Mouse (Mus musculus): ENCODE measurements around the gene Abo. TPM values are rescaled to one million over a fixed set of nuclear protein-coding genes. Genes with fewer than 3 reads are reported as not detected.

The Abo gene
- not detected in 2 replicates for polyA plus RNA-seq (2015; fragmentation: Nextera tagmentation; extraction: Ambion mirVana)

DNA sequence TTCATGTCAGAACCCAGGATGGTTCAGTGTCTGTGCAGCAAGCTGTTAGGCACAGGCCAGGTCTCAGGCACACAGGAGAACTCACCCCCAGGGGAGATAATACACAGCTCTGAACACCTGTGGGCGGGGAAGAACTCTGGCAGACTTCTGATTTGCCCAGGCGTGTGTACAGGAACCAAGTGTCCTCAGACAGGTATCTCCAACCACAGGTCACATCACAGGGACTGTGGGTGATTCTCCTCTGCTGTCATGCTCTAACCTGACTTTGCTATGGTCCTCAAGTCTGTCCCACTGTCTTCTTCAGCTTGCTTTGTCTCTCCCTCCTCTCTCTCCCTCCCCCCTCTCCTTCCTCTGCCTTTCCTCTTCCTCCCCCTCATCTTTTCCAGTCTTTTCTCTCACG lies at the start of gene Abo:
TSS of gene Abo (minus strand) at position 101 of the 400 bp plus-strand sequence.
- WGBS (ENCODE audit: insufficient replicate concordance) = 33% methylated on average over 3 of the region's 3 CpGs
- H3K27ac ChIP-seq (ENCODE audit: low read length) = no peak within 1 kb of the TSS
- no peaks in the 10 kb centered on the region for H3K27me3 ChIP-seq (ENCODE audit: control insufficient read depth, insufficient read depth, low read depth, low read length)
- H3K4me1 ChIP-seq (ENCODE audit: control insufficient read depth, low read depth, low read length) = no peaks in the 10 kb centered on the region
- no peak within 1 kb of the TSS for H3K4me2 ChIP-seq (ENCODE audit: low read depth, low read length)
- H3K9me3 ChIP-seq (replicated peaks; ENCODE audit: control insufficient read depth, low read length) = no peaks in the 10 kb centered on the region
- ATAC-seq (ENCODE audit: low read depth) = no peak
- H3K4me3 ChIP-seq (ENCODE audit: low read depth, low read length) = no peak within 1 kb of the TSS
- H3K36me3 ChIP-seq (ENCODE audit: control insufficient read depth, insufficient read depth) = no peaks in the 10 kb centered on the region
- H3K9ac ChIP-seq (ENCODE audit: low read depth, low read length) = no peak within 1 kb of the TSS

DNA sequence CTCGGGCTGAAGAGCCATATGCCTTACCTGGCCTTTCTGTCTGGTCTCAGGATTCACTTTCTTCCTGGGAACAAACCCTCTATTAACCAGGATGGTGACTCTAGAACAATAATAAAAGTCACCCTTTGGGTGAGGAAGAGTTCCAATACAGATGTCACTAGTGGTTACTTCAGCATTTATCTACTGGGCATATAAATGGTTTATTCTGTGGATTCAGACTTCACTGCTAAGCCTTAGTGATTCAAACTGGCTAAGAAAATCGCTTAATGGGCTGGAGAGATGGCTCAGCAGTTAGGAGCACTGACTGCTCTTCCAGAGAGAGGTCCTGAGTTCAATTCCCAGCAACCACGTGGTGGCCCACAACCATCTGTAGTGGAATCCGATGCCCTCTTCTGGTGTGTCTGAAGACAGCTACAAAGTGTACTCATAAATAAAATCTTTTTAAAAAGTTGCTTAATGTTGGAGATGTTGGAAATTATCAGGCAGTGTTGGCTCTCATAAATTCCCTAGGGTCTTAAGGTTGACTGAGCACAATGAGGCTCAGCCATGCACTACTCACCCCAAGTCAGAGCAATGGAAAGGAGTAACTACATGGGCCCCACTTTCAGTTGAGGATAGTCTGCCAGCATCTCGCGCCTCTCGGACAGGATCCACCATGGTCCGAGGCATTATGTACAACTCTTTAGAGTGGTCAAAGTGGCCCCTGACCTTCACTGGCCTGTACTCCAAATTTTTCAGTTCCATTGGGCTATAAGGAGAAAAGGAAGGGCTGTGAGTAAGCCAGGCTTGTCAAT lies 49.6 kb upstream of the Abo start:
- 51% methylated on average over 8 of the region's 8 CpGs for WGBS (ENCODE audit: insufficient replicate concordance)
- Histone ChIP-seq H3K4me1 (ENCODE audit: control insufficient read depth, low read depth, low read length) (peaks cover 37% of the 10 kb centered on the region), H3K36me3 (ENCODE audit: control insufficient read depth, insufficient read depth) (peaks cover 35% of the 10 kb centered on the region), H3K27ac (ENCODE audit: low read length) (no peak overlapping the region), H3K9ac (ENCODE audit: low read depth, low read length) (no peak overlapping the region), H3K4me2 (ENCODE audit: low read depth, low read length) (peak overlapping the region; percentile 94; the same call in 1 of the 2 replicates), H3K4me3 (ENCODE audit: low read depth, low read length) (no peak overlapping the region), H3K9me3 (replicated peaks; ENCODE audit: control insufficient read depth, low read length) (no peaks in the 10 kb centered on the region), H3K27me3 (ENCODE audit: control insufficient read depth, insufficient read depth, low read depth, low read length) (no peaks in the 10 kb centered on the region)
- no peak for ATAC-seq (ENCODE audit: low read depth)

DNA sequence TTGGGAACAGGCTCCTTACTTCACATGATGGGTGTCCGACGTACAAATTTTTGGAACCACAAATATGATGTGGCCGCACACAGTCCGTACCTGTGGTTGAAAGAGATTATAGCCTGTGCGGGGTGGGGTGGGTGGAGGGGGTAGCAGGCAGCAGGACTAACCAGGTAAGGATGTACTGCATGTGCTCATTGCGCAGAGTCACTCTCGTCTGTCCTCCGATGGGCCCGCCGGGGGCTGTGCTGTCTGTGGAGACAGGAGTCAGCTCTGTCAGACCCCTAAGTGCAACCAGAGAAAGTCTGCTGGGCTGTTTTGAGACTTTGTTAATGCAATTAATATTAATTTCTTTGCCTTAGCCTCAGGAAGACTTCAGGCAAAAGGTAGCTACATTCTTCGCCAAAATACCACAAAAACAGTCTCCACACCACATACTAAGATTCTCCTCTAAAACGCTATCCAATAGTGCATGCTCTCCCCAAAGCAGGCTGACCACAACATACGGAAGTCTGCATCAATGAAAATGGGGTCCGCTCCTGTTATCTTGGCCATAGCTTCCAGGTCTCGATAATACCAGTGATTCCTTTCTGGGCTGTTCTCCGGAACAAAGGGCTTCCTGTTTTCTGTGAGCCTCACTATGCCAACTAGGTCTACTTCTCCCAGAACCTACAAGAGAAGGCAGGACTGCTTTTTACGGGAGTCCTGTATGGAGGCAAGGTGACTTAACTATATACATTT lies 48.8 kb upstream of the Abo start:
- Histone ChIP-seq H3K4me2 (ENCODE audit: low read depth, low read length) (no peak overlapping the region), H3K27ac (ENCODE audit: low read length) (no peak overlapping the region), H3K36me3 (ENCODE audit: control insufficient read depth, insufficient read depth) (peaks cover 28% of the 10 kb centered on the region), H3K27me3 (ENCODE audit: control insufficient read depth, insufficient read depth, low read depth, low read length) (no peaks in the 10 kb centered on the region), H3K9me3 (replicated peaks; ENCODE audit: control insufficient read depth, low read length) (no peaks in the 10 kb centered on the region), H3K4me3 (ENCODE audit: low read depth, low read length) (no peak overlapping the region), H3K4me1 (ENCODE audit: control insufficient read depth, low read depth, low read length) (peaks cover 43% of the 10 kb centered on the region), H3K9ac (ENCODE audit: low read depth, low read length) (no peak overlapping the region)
- no peak for ATAC-seq (ENCODE audit: low read depth)
- 53% methylated on average over 17 of the region's 17 CpGs for WGBS (ENCODE audit: insufficient replicate concordance)

DNA sequence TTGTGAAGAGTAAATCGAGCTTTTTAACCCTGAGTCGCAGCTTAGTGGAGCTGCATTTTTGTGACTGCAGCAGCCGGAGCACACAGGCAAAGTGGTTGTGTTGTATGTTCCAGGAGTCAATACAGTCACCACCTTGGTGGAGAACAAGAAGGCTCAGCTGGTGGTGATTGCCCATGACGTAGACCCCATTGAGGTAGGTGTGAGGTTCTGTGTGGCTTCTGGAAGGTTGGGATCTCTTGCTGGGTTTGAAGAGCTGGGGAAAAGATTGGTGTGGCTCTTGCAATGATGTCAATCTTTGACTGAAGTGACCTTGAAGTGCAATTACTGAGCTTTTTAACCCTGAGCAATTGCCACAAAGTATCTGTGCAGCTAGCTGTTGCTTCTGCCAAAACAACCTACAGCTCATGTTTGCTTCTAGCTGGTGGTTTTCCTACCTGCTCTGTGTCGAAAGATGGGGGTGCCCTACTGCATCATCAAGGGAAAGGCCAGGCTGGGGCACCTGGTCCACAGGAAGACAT lies 47.5 kb upstream of the Abo start:
- Histone ChIP-seq H3K4me1 (ENCODE audit: control insufficient read depth, low read depth, low read length) (peaks cover 46% of the 10 kb centered on the region), H3K9me3 (replicated peaks; ENCODE audit: control insufficient read depth, low read length) (no peaks in the 10 kb centered on the region), H3K4me3 (ENCODE audit: low read depth, low read length) (peak overlapping the region; percentile 69), H3K27ac (ENCODE audit: low read length) (no peak overlapping the region), H3K36me3 (ENCODE audit: control insufficient read depth, insufficient read depth) (peaks cover 36% of the 10 kb centered on the region), H3K4me2 (ENCODE audit: low read depth, low read length) (peak overlapping the region; percentile 74), H3K27me3 (ENCODE audit: control insufficient read depth, insufficient read depth, low read depth, low read length) (no peaks in the 10 kb centered on the region), H3K9ac (ENCODE audit: low read depth, low read length) (peak overlapping the region; percentile 85)
- 42% methylated on average over 5 of the region's 5 CpGs for WGBS (ENCODE audit: insufficient replicate concordance)
- ATAC-seq (ENCODE audit: low read depth) = no peak

DNA sequence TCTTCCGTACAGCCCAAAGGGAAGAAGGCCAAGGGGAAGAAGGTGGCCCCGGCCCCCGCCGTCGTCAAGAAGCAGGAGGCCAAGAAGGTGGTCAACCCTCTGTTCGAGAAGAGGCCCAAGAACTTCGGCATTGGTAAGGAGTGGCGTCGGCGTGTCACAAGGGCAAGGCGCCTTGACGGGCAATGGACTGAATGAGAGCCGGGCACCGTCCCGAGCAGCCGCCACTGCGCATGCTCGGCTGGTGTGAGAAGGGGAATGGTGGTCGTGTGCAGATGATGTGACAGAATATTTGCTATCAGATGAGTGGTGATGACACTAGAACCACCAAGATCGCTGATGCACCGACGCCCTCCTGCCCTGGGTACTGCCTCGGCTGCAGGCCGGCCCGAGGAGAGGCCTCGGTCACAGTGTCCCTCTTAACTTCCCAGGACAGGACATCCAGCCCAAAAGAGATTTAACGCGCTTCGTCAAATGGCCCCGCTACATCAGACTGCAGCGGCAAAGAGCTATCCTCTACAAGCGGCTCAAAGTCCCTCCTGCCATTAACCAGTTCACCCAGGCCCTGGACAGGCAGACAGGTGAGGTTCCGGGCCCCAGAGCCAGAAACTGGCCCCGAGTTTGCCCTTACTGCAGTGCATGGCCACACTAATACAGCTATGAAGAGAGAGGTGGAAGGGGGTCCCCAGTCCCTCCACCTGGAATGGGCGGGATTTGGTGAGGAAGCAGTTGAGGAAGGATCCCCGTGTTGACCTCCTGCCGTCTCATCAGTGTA lies 46.4 kb upstream of the Abo start:
- Histone ChIP-seq H3K9me3 (replicated peaks; ENCODE audit: control insufficient read depth, low read length) (no peaks in the 10 kb centered on the region), H3K4me1 (ENCODE audit: control insufficient read depth, low read depth, low read length) (peaks cover 39% of the 10 kb centered on the region), H3K27me3 (ENCODE audit: control insufficient read depth, insufficient read depth, low read depth, low read length) (no peaks in the 10 kb centered on the region), H3K27ac (ENCODE audit: low read length) (peak overlapping the region; percentile 73), H3K9ac (ENCODE audit: low read depth, low read length) (peak overlapping the region; percentile 85), H3K4me3 (ENCODE audit: low read depth, low read length) (peak overlapping the region; percentile 69), H3K36me3 (ENCODE audit: control insufficient read depth, insufficient read depth) (peaks cover 41% of the 10 kb centered on the region), H3K4me2 (ENCODE audit: low read depth, low read length) (peak overlapping the region; percentile 74)
- peak; percentile 22 for ATAC-seq (ENCODE audit: low read depth)
- under 1% methylated on average over 37 of the region's 37 CpGs for WGBS (ENCODE audit: insufficient replicate concordance)

DNA sequence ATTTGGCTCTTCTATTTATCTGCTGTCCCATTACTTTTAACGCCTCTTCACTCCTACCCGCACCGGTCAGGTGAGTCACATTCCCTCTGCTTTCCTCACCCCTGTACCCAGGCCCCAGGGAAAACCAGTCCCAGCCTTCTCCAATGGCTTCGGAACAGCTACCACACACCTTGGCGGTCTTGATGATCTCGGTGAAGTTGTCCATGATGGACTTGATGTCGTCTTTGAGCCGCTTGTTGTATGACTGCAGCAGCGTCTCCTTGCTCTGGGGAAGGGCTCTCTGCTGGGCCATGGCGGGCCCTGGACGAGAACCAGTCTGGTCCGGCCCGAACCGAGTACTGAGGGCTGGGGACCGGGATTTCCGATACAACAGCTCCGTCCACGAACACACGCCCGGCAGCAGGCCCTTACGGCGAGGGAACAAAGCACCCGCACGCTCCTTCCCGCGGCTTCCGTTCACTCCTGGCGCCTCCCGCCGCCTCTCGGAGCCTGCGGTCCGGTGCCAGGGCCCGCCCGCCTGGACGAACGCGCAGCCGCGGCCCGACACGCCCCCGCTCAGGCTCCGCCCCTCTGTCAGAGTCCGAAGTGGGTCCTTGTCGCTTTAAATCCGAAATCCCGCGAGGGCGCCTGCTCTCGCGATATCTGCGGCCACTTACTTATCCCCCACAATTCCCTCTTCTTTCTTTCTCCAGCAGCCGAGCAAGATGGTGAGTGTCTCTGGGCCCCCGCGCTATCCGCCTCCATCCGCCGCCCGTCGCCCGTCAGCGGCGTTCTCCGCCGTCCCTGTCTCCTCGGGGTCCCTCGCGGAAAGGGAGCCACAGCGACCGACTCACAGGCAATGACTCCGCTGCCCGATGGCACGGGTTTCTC lies 45.6 kb upstream of the Abo start, which contains the start of the genes Med22 and Rpl7a:
TSS of gene Med22 (minus strand) at position 554 of the 870 bp plus-strand sequence.
TSS of gene Rpl7a (plus strand) at position 641 of the 870 bp plus-strand sequence.
- Histone ChIP-seq H3K9ac (ENCODE audit: low read depth, low read length) (peak within 1 kb of the TSS; percentile 85), H3K4me1 (ENCODE audit: control insufficient read depth, low read depth, low read length) (peaks cover 34% of the 10 kb centered on the region), H3K4me3 (ENCODE audit: low read depth, low read length) (peak within 1 kb of the TSS; percentile 69), H3K36me3 (ENCODE audit: control insufficient read depth, insufficient read depth) (peaks cover 44% of the 10 kb centered on the region), H3K9me3 (replicated peaks; ENCODE audit: control insufficient read depth, low read length) (no peaks in the 10 kb centered on the region), H3K4me2 (ENCODE audit: low read depth, low read length) (peak within 1 kb of the TSS; percentile 75), H3K27me3 (ENCODE audit: control insufficient read depth, insufficient read depth, low read depth, low read length) (no peaks in the 10 kb centered on the region), H3K27ac (ENCODE audit: low read length) (peak within 1 kb of the TSS; percentile 89)
- WGBS (ENCODE audit: insufficient replicate concordance) = under 1% methylated on average over 74 of the region's 74 CpGs
- ATAC-seq (ENCODE audit: low read depth) = peak; percentile 95

DNA sequence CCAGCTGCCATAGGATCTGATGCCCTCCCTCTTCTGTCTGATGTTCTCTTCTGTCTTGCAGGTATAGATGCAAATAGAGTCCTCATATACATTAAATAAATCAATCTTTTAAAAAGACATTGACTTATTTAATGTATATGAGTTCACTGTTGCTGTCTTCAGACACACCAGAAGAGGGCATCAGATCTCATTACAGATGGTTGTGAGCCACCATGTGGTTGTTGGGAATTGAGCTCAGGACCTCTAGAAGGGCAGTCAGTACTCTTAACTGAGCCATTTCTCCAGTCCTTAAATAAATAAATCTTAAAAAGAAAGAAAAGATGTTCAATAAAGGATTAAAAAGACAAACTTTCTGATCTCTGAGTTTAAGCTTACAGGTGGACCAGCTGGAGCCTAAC lies 44.6 kb upstream of the Abo start:
- peaks cover 27% of the 10 kb centered on the region for H3K4me1 ChIP-seq (ENCODE audit: control insufficient read depth, low read depth, low read length)
- no peak for ATAC-seq (ENCODE audit: low read depth)
- H3K27ac ChIP-seq (ENCODE audit: low read length) = peak overlapping the region; percentile 89; the same call in 1 of the 2 replicates
- H3K9me3 ChIP-seq (replicated peaks; ENCODE audit: control insufficient read depth, low read length) = no peaks in the 10 kb centered on the region
- H3K9ac ChIP-seq (ENCODE audit: low read depth, low read length) = peak overlapping the region; percentile 70
- no peaks in the 10 kb centered on the region for H3K27me3 ChIP-seq (ENCODE audit: control insufficient read depth, insufficient read depth, low read depth, low read length)
- peaks cover 44% of the 10 kb centered on the region for H3K36me3 ChIP-seq (ENCODE audit: control insufficient read depth, insufficient read depth)
- peak overlapping the region; percentile 69 for H3K4me3 ChIP-seq (ENCODE audit: low read depth, low read length)
- H3K4me2 ChIP-seq (ENCODE audit: low read depth, low read length) = peak overlapping the region; percentile 75
